Mouse (Mus musculus) ES-E14 (cell line): ENCODE results near the gene Lpin1. TPM values are rescaled to one million over a fixed set of nuclear protein-coding genes. Genes with fewer than 3 reads are reported as not detected.

ENCODE experiments used
- DNase-seq: peaks from one replicate; pipeline ENCODE4 v3.0.0-alpha.2; 2013; ENCODE audit warnings: low read depth, low spot score
- H3K27ac ChIP-seq: 2 replicates; pipeline ENCODE4 v1.5.1; 2012; ENCODE audit warnings: low read depth, mild to moderate bottlenecking, low read length, moderate library complexity, mixed read lengths; ENCODE audit not compliant: poor library complexity, insufficient read depth, severe bottlenecking
- H3K36me3 ChIP-seq: 2 replicates; pipeline ENCODE4 v1.6.1; 2012; ENCODE audit warnings: mild to moderate bottlenecking, low read length, moderate library complexity, mixed read lengths; ENCODE audit not compliant: control insufficient read depth, poor library complexity, insufficient read depth, severe bottlenecking
- H3K4me1 ChIP-seq, 2 experiments: fragments of 150-350 bp in 1 of 2; sonication (generic) in 1 of 2; 2 replicates each; pipeline ENCODE4 v1.6.1; 2012; ENCODE audit warnings: low read length in 2 of 2, mild to moderate bottlenecking in 1 of 2, mixed read lengths in 1 of 2; ENCODE audit not compliant: control insufficient read depth in 2 of 2, insufficient read depth in 2 of 2, poor library complexity in 1 of 2
- H3K4me3 ChIP-seq, 2 experiments: fragments of 150-350 bp in 1 of 2; sonication (generic) in 1 of 2; 2 replicates each; pipeline ENCODE4 v1.5.1; 2012; ENCODE audit warnings: low read length in 2 of 2, low read depth in 1 of 2, mild to moderate bottlenecking in 1 of 2, mixed read lengths in 1 of 2; ENCODE audit not compliant: insufficient read depth in 1 of 2, poor library complexity in 1 of 2, severe bottlenecking in 1 of 2
- H3K9ac ChIP-seq: 2 replicates; pipeline ENCODE4 v1.6.1; 2012; ENCODE audit warnings: low read depth, mild to moderate bottlenecking, low read length, mixed read lengths; ENCODE audit not compliant: poor library complexity, insufficient read depth, severe bottlenecking
- H3K9me3 ChIP-seq: fragments of 150-350 bp; sonication (generic); 2 replicates; pipeline ENCODE4 v1.6.1; 2012; ENCODE audit warnings: low read depth, mild to moderate bottlenecking, low read length; ENCODE audit not compliant: control insufficient read depth, insufficient read depth
- CHD2 ChIP-seq: IDR thresholded peaks from 2 replicates; pipeline ENCODE4 v1.6.1; 2014; ENCODE audit warnings: mild to moderate bottlenecking, low read depth, low read length, inconsistent platforms
- HCFC1 ChIP-seq: IDR thresholded peaks from 2 replicates; pipeline ENCODE4 v1.6.1; 2012; ENCODE audit warnings: low read length, inconsistent platforms, borderline replicate concordance; ENCODE audit not compliant: insufficient read depth
- MAFK ChIP-seq: IDR thresholded peaks from 2 replicates; pipeline ENCODE4 v1.6.1; 2014; ENCODE audit warnings: mild to moderate bottlenecking, low read depth, low read length, inconsistent platforms; ENCODE audit not compliant: insufficient read depth
- ZC3H11A ChIP-seq: IDR thresholded peaks from 2 replicates; pipeline ENCODE4 v1.6.1; 2012; ENCODE audit warnings: low read depth, mild to moderate bottlenecking, inconsistent platforms, low read length, borderline replicate concordance
- ZNF384 ChIP-seq: IDR thresholded peaks from 2 replicates; pipeline ENCODE4 v1.6.1; 2012; ENCODE audit warnings: low read depth, low read length, inconsistent platforms
- in situ Hi-C, 2 experiments: fragments of 600-800 bp; cut with MboI; formaldehyde crosslinking; loops; one replicate each; pipeline ENCODE4 v1.15.1; 2025; ENCODE audit warnings: low sequenced_read_pairs in 2 of 2, inconsistent platforms in 1 of 2; ENCODE audit not compliant: unreplicated experiment in 2 of 2
- total RNA-seq: library from RNA; depleted of rRNA; stranded (reverse); fragments of 300-350 nt; gene quantifications from 2 replicates; pipeline ENCODE4 v1.2.3, GENCODE M21; 2012; rRNA removed

Lpin1 gene
- total RNA-seq, 1 experiment, result 15.8 TPM

GRCm38 (mm10) chr12:16488899-16489298 lies 121.9 kb downstream of the Lpin1 start:
- TF ChIP-seq MAFK, result no peak
- Histone ChIP-seq H3K4me1 (no peaks in the 10 kb centered on the region), H3K9ac (no peak overlapping the region), H3K27ac (no peak overlapping the region), H3K9me3 (no peaks in the 10 kb centered on the region), H3K4me3 (no peak overlapping the region), H3K36me3 (no peaks in the 10 kb centered on the region)
- DNase-seq, result no peak
- in situ Hi-C loops, result no loop called here

- H3K4me1 ChIP-seq, result no peaks in the 10 kb centered on the region
- no peak for DNase-seq
- no peaks in the 10 kb centered on the region for H3K36me3 ChIP-seq
- no peak overlapping the region for H3K9ac ChIP-seq
- H3K4me3 ChIP-seq, result no peak overlapping the region
- no peak for TF ChIP-seq HCFC1
- no peak for TF ChIP-seq ZNF384
- no peak for TF ChIP-seq ZC3H11A
- TF ChIP-seq CHD2, result no peak
- no peak for TF ChIP-seq MAFK
- H3K27ac ChIP-seq, result no peak overlapping the region
- H3K9me3 ChIP-seq, result no peaks in the 10 kb centered on the region
- in situ Hi-C loops, result no loop called here
Measured at GRCm38 (mm10) chr12:16487453-16487852, 123.3 kb downstream of the Lpin1 start.

Other genes starting within 250 kb of the Lpin1 start
- gene Ntsr2, start 42.4 kb upstream of the Lpin1 start, total RNA-seq, result not detected in 2 replicates
- gene Greb1, start 189.9 kb upstream of the Lpin1 start, total RNA-seq, result 3.2 TPM in 2 replicates
- 10.5 and 12.0 TPM in 2 replicates for gene E2f6, start 200.0 kb upstream of the Lpin1 start, total RNA-seq